Mouse (Mus musculus): Measurements from ENCODE around the gene Zswim4. TPM values are rescaled to one million over a fixed set of nuclear protein-coding genes. Genes with fewer than 3 reads are reported as not detected.

The Zswim4 gene
- polyA plus RNA-seq, 1 experiment from 2014 or later: 32.9 TPM

MicroRNA genes within 50 kb of the gene (microRNA counts, 519-probe panel; counts per million panel counts)
- 3,548 counts per million, percentile 49 among the panel's probes with 10 or more counts for microRNA mmu-miR-181c
- 4,067 counts per million, percentile 67 among the panel's probes with 10 or more counts for microRNA mmu-miR-23a
- 4,695 counts per million, percentile 80 among the panel's probes with 10 or more counts for microRNA mmu-miR-27a

Small RNAs within 50 kb of the gene (microRNA-seq; reads per million reads assigned to microRNA genes)
- gene Mir181c: 9,281 reads per million, percentile 96 among the genes with 10 or more reads in this experiment
- gene Mir181d: 5,153 reads per million, percentile 93 among the genes with 10 or more reads in this experiment
- 3,653 reads per million, percentile 90 among the genes with 10 or more reads in this experiment for gene Mir23a
- gene Mir24-2: not detected
- gene Mir27a: 43.1 reads per million, percentile 45 among the genes with 10 or more reads in this experiment
- not detected for gene Mir3074-2

Other genes starting within 250 kb of the Zswim4 start
- 8.0 and 8.3 TPM in 2 replicates for gene Samd1, start 239.4 kb downstream of the Zswim4 start, polyA plus RNA-seq (2015; fragmentation: Nextera tagmentation; extraction: Ambion mirVana)
- gene 1700067K01Rik, start 235.6 kb downstream of the Zswim4 start, polyA plus RNA-seq (2015; fragmentation: Nextera tagmentation; extraction: Ambion mirVana): 0.62 and 0.87 TPM in 2 replicates
- gene 2210011C24Rik, start 224.9 kb downstream of the Zswim4 start, polyA plus RNA-seq (2015; fragmentation: Nextera tagmentation; extraction: Ambion mirVana): 1.0 TPM in 1 of 2 replicates, not detected in the other
- gene Palm3, start 215.6 kb downstream of the Zswim4 start, polyA plus RNA-seq (2015; fragmentation: Nextera tagmentation; extraction: Ambion mirVana): 7.4 and 8.5 TPM in 2 replicates
- gene Il27ra, start 194.5 kb downstream of the Zswim4 start, polyA plus RNA-seq (2015; fragmentation: Nextera tagmentation; extraction: Ambion mirVana): 0.43 and 0.56 TPM in 2 replicates
- not detected in 2 replicates for gene Rln3, start 192.1 kb downstream of the Zswim4 start, polyA plus RNA-seq (2015; fragmentation: Nextera tagmentation; extraction: Ambion mirVana)
- gene Gm10643, start 171.9 kb downstream of the Zswim4 start, polyA plus RNA-seq (2015; fragmentation: Nextera tagmentation; extraction: Ambion mirVana): 1.9 and 2.2 TPM in 2 replicates
- gene Rfx1, start 170.2 kb downstream of the Zswim4 start, polyA plus RNA-seq (2015; fragmentation: Nextera tagmentation; extraction: Ambion mirVana): 8.1 and 8.2 TPM in 2 replicates
- 16.5 and 16.8 TPM in 2 replicates for gene Dcaf15, start 132.3 kb downstream of the Zswim4 start, polyA plus RNA-seq (2015; fragmentation: Nextera tagmentation; extraction: Ambion mirVana)
- 0.36 and 0.51 TPM in 2 replicates for gene Podnl1, start 111.1 kb downstream of the Zswim4 start, polyA plus RNA-seq (2015; fragmentation: Nextera tagmentation; extraction: Ambion mirVana)
- 24.3 and 25.6 TPM in 2 replicates for gene Cc2d1a, start 89.1 kb downstream of the Zswim4 start, polyA plus RNA-seq (2015; fragmentation: Nextera tagmentation; extraction: Ambion mirVana)
- 1.4 and 1.6 TPM in 2 replicates for gene 4930432K21Rik, start 89.0 kb downstream of the Zswim4 start, polyA plus RNA-seq (2015; fragmentation: Nextera tagmentation; extraction: Ambion mirVana)
- gene Nanos3, start 51.8 kb downstream of the Zswim4 start, polyA plus RNA-seq (2015; fragmentation: Nextera tagmentation; extraction: Ambion mirVana): 6.1 and 10.1 TPM in 2 replicates
- 255 and 273 TPM in 2 replicates for gene D8Ertd738e, start 12.7 kb upstream of the Zswim4 start, polyA plus RNA-seq (2015; fragmentation: Nextera tagmentation; extraction: Ambion mirVana)
- gene Mri1, start 20.3 kb upstream of the Zswim4 start, polyA plus RNA-seq (2015; fragmentation: Nextera tagmentation; extraction: Ambion mirVana): 50.6 and 50.8 TPM in 2 replicates
- 23.3 and 30.4 TPM in 2 replicates for gene Ccdc130, start 33.3 kb upstream of the Zswim4 start, polyA plus RNA-seq (2015; fragmentation: Nextera tagmentation; extraction: Ambion mirVana)
- 20.0 and 25.2 TPM in 2 replicates for gene Cacna1a, start 151.4 kb upstream of the Zswim4 start, polyA plus RNA-seq (2015; fragmentation: Nextera tagmentation; extraction: Ambion mirVana)

All from neural tube, embryonic 13.5 days (tissue).